Mouse (Mus musculus) E14TG2a.4 (cell line): ENCODE measurements around the gene Cdiptos.

Source experiments
- CTCF ChIP-seq: conservative IDR thresholded peaks from 2 replicates; pipeline ENCODE4 v1.5.1; 2014; ENCODE audit warnings: low read length
- POU5F1 ChIP-seq: IDR thresholded peaks from 2 replicates; pipeline ENCODE4 v1.6.1; 2014; ENCODE audit warnings: low read length, borderline replicate concordance

DNA sequence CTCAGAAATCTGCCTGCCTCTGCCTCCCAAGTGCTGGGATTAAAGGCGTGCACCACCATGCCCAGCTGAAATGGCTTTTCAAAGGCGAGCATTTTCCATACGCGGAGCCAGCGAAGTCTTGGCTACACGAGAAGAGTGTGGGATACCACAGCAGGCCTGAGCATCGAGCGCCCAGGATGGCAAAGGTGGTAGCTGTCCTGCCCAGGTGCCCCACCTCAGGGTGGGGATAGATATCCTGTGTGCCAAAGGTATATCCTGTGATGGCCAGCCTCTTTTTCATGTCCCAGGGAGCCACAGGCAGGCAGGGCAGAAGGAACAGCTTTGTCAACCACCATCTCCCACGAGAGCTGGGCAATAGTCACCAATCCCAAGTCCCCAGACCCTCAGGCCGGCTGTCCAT is 36.9 kb upstream of the Cdiptos start:
- TF ChIP-seq CTCF: no peak
- TF ChIP-seq POU5F1: no peak
